Mouse (Mus musculus) spleen, adult 2 months (tissue): ENCODE data around the gene Ube2q2.

Experiments
- CTCF ChIP-seq: fragments of 200-500 bp; IDR thresholded peaks from 2 replicates; pipeline ENCODE4 v1.5.1; 2011; ENCODE audit warnings: mild to moderate bottlenecking, inconsistent platforms; ENCODE audit not compliant: insufficient read depth, insufficient read length, insufficient replicate concordance; ENCODE audit errors: extremely low read depth
- POLR2A ChIP-seq: fragments of 200-500 bp; IDR thresholded peaks from 2 replicates; pipeline ENCODE4 v1.6.1; 2011; ENCODE audit warnings: low read depth, low read length, inconsistent platforms

GRCm38 (mm10) chr9:55137112-55137511 is 11.5 kb upstream of the Ube2q2 start:
- TF ChIP-seq CTCF (no peak), POLR2A (no peak)
